Mouse (Mus musculus): ENCODE results near the gene Spsb4. TPM values are rescaled to one million over a fixed set of nuclear protein-coding genes. Genes with fewer than 3 reads are reported as not detected.

The Spsb4 gene
- polyA plus RNA-seq, 1 experiment from 2014 or later = 55.5 TPM

DNA sequence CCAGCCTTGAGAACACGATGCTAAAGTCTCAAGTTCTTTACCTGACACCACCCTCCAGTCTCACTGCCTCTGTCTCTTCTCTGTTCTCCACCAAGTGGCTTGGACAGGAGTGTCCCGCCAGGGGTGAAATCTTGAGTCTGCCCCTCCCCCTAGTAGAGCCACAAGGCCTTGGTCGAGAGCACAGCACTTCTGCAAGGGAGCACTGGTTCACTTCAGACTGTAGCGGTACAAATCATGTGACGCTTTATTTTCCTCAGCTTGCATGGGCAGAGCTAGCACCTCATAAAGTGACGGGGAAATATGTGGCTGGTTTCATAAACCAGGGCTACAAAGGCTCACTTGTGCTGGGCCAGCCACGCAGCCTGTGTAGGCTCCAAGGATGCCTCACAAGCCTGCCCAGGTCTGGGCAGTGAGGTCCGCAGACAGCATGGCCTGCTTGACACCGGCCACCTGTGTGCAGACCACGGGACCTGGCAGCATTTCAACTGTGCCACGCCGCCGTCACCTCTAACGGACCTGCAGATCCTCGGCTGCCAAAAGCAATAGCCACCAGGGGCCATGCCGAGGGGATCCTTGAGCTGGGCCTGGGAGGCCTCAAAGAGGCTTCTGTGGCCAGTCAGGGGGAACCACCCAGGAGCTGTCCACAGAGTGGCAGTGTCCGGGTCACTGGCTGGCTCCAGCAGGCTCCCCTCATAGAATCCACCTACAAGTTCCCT lies 56.5 kb downstream of the Spsb4 start:
- H3K9me3 ChIP-seq = no peaks in the 10 kb centered on the region
- WGBS = 36% methylated on average over 17 of the region's 17 CpGs
- H3K36me3 ChIP-seq = 0 out of 2 replicates have a peak, but pooled peaks cover 4% of the 10 kb centered on the region
- no peak overlapping the region for H3K4me3 ChIP-seq
- H3K9ac ChIP-seq = peak overlapping the region; percentile 63
- H3K4me1 ChIP-seq = peaks cover 69% of the 10 kb centered on the region
- no peak; the same call in 1 of the 2 replicates for ATAC-seq (ENCODE audit: extremely low read depth, insufficient number of reproducible peaks, low FRiP score, low TSS enrichment)
- H3K4me2 ChIP-seq = peak overlapping the region; percentile 4; the same call in 1 of the 2 replicates
- H3K27me3 ChIP-seq (replicated peaks) = no peaks in the 10 kb centered on the region
- peak overlapping the region; percentile 81 for H3K27ac ChIP-seq (replicated peaks)

DNA sequence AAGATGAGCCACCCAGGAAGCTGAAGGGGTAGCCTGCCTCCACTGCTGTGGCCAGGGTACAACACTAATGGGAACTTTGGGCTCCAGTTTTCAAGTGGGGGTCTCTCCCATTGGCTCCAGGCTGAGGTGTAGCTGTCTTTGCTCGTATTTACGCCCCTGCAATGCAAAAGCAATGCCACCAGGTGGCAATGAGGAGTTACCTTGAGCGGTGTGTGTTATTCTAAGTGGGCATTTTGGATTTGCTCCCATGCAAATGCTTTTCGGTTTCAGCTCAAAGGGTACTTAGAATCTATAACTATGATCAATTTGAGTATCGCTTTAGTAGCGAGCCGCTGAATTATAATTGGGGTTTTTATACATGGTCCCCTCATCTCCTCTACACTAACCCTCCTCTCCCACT lies 57.6 kb downstream of the Spsb4 start:
- ATAC-seq (ENCODE audit: extremely low read depth, insufficient number of reproducible peaks, low FRiP score, low TSS enrichment) = no peak
- peak overlapping the region; percentile 81 for H3K27ac ChIP-seq (replicated peaks)
- H3K4me3 ChIP-seq = no peak overlapping the region
- no peaks in the 10 kb centered on the region for H3K9me3 ChIP-seq
- WGBS = 51% methylated on average over 7 of the region's 7 CpGs
- peaks cover 80% of the 10 kb centered on the region for H3K4me1 ChIP-seq
- H3K27me3 ChIP-seq (replicated peaks) = no peaks in the 10 kb centered on the region
- 0 out of 2 replicates have a peak, but pooled peaks cover 4% of the 10 kb centered on the region for H3K36me3 ChIP-seq
- no peak overlapping the region for H3K4me2 ChIP-seq
- H3K9ac ChIP-seq = no peak overlapping the region

- Histone ChIP-seq H3K9me3 (no peaks in the 10 kb centered on the region), H3K27ac (replicated peaks) (no peak overlapping the region), H3K4me3 (no peak overlapping the region), H3K4me2 (no peak overlapping the region), H3K27me3 (replicated peaks) (no peaks in the 10 kb centered on the region), H3K4me1 (peaks cover 88% of the 10 kb centered on the region), H3K9ac (no peak overlapping the region), H3K36me3 (0 out of 2 replicates have a peak, but pooled peaks cover 4% of the 10 kb centered on the region)
- 76% methylated on average over 4 of the region's 4 CpGs for WGBS
- ATAC-seq (ENCODE audit: extremely low read depth, insufficient number of reproducible peaks, low FRiP score, low TSS enrichment) = no peak
These were observed 58.4 kb downstream of the Spsb4 start for GRCm38 (mm10) chr9:96960241-96960640.

- WGBS = 80% methylated on average over 7 of the region's 7 CpGs
- no peaks in the 10 kb centered on the region for H3K9me3 ChIP-seq
- H3K27ac ChIP-seq (replicated peaks) = peak overlapping the region; percentile 97; the same call in 1 of the 2 replicates
- no peak overlapping the region for H3K4me3 ChIP-seq
- H3K4me1 ChIP-seq = peaks cover 94% of the 10 kb centered on the region
- H3K9ac ChIP-seq = no peak overlapping the region
- ATAC-seq (ENCODE audit: extremely low read depth, insufficient number of reproducible peaks, low FRiP score, low TSS enrichment) = no peak
- H3K36me3 ChIP-seq = no peaks in the 10 kb centered on the region
- H3K27me3 ChIP-seq (replicated peaks) = no peaks in the 10 kb centered on the region
- no peak overlapping the region for H3K4me2 ChIP-seq
These were observed 59.2 kb downstream of the Spsb4 start for GRCm38 (mm10) chr9:96959469-96959868.

- Histone ChIP-seq H3K36me3 (no peaks in the 10 kb centered on the region), H3K4me1 (peaks cover 94% of the 10 kb centered on the region), H3K27me3 (replicated peaks) (no peaks in the 10 kb centered on the region), H3K4me2 (no peak overlapping the region), H3K4me3 (no peak overlapping the region), H3K9ac (peak overlapping the region; percentile 41), H3K27ac (replicated peaks) (peak overlapping the region; percentile 97), H3K9me3 (no peaks in the 10 kb centered on the region)
- no peak for ATAC-seq (ENCODE audit: extremely low read depth, insufficient number of reproducible peaks, low FRiP score, low TSS enrichment)
- 44% methylated on average over 6 of the region's 6 CpGs for WGBS
These were observed 60.5 kb downstream of the Spsb4 start for GRCm38 (mm10) chr9:96958009-96958615.

DNA sequence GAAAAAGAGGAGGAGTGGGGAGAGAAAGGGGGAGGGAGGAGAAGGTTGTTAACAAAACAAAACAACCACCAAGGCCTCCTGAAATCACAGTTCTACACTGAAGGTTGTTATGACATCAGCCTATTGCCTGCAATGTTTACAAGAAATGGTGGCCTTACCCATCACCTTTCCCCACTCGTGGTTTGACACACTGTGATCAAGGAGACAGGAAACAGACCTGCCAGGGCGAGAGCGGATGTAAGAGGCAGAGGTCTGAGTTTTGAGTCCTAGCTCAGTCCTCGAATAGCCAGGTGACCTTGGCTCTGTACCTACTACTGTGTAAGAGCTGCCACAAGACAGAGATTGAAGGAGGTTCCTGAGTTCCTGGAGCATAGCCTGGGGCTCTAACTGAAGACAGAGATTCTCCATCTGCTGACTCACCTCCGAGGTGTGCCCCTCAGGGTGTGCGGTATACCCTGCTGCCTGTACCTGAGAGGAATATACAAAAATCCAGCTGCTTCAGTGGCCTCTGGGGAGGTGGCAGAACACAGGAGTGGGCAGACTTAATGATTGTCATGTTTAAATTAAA lies 61.3 kb downstream of the Spsb4 start:
- peak overlapping the region; percentile 38 for H3K4me2 ChIP-seq
- peaks cover 94% of the 10 kb centered on the region for H3K4me1 ChIP-seq
- peak overlapping the region; percentile 41 for H3K9ac ChIP-seq
- no peaks in the 10 kb centered on the region for H3K27me3 ChIP-seq (replicated peaks)
- H3K4me3 ChIP-seq = no peak overlapping the region
- H3K9me3 ChIP-seq = no peaks in the 10 kb centered on the region
- WGBS = 37% methylated on average over 6 of the region's 6 CpGs
- peak overlapping the region; percentile 97 for H3K27ac ChIP-seq (replicated peaks)
- H3K36me3 ChIP-seq = no peaks in the 10 kb centered on the region
- ATAC-seq (ENCODE audit: extremely low read depth, insufficient number of reproducible peaks, low FRiP score, low TSS enrichment) = no peak

DNA sequence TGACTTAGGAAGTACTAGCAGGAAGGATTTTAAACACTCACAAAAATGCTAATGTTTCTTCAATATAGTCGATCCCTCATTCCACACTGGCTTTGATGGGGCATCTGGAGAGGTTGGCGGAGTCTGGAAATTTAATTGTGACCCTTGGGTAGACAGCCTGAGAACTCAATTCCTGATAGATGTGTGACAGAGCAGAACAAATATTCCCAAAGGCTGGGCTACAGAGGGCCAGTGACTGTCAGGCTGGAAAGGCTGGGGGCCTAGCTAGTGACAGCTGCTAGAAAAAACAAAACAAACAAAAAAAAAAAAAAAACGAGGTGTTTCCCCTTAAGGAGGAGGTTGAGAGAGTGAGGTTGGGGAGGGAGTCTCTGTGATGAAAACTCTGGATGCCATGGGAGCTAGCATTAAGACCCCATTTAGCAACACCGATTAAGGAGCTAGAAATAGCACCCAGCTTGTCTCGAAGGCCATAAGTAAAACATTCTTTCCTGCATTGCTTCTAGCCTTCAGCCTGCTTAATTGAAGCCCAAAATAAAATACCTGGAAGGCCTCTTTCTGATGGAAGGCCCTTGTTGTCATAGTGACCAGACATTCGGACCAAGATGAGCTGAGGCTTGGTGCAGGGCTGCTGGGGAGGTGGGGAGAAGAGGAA lies 61.9 kb downstream of the Spsb4 start:
- Histone ChIP-seq H3K9ac (peak overlapping the region; percentile 59), H3K4me3 (no peak overlapping the region), H3K4me1 (peaks cover 94% of the 10 kb centered on the region), H3K36me3 (no peaks in the 10 kb centered on the region), H3K4me2 (peak overlapping the region; percentile 38), H3K27me3 (replicated peaks) (no peaks in the 10 kb centered on the region), H3K9me3 (no peaks in the 10 kb centered on the region), H3K27ac (replicated peaks) (peak overlapping the region; percentile 97)
- no peak for ATAC-seq (ENCODE audit: extremely low read depth, insufficient number of reproducible peaks, low FRiP score, low TSS enrichment)
- 24% methylated on average over 6 of the region's 6 CpGs for WGBS

GRCm38 (mm10) chr9:96954063-96954809 lies 64.4 kb downstream of the Spsb4 start:
- WGBS = 67% methylated on average over 15 of the region's 15 CpGs
- H3K4me1 ChIP-seq = peaks cover 99% of the 10 kb centered on the region
- H3K27ac ChIP-seq (replicated peaks) = peak overlapping the region; percentile 97
- no peaks in the 10 kb centered on the region for H3K27me3 ChIP-seq (replicated peaks)
- ATAC-seq (ENCODE audit: extremely low read depth, insufficient number of reproducible peaks, low FRiP score, low TSS enrichment) = no peak
- H3K4me3 ChIP-seq = no peak overlapping the region
- H3K9ac ChIP-seq = peak overlapping the region; percentile 70
- H3K9me3 ChIP-seq = no peaks in the 10 kb centered on the region
- H3K4me2 ChIP-seq = no peak overlapping the region
- no peaks in the 10 kb centered on the region for H3K36me3 ChIP-seq

GRCm38 (mm10) chr9:96953443-96953842 lies 65.2 kb downstream of the Spsb4 start:
- 61% methylated on average over 8 of the region's 8 CpGs for WGBS
- Histone ChIP-seq H3K4me2 (peak overlapping the region; percentile 49; the same call in 1 of the 2 replicates), H3K36me3 (no peaks in the 10 kb centered on the region), H3K4me3 (no peak overlapping the region), H3K27me3 (replicated peaks) (no peaks in the 10 kb centered on the region), H3K4me1 (peaks cover 99% of the 10 kb centered on the region), H3K9me3 (no peaks in the 10 kb centered on the region), H3K9ac (peak overlapping the region; percentile 70), H3K27ac (replicated peaks) (peak overlapping the region; percentile 97)
- no peak for ATAC-seq (ENCODE audit: extremely low read depth, insufficient number of reproducible peaks, low FRiP score, low TSS enrichment)

GRCm38 (mm10) chr9:96952310-96952975 lies 66.2 kb downstream of the Spsb4 start:
- WGBS = 16% methylated on average over 9 of the region's 9 CpGs
- peak overlapping the region; percentile 70; the same call in 1 of the 2 replicates for H3K9ac ChIP-seq
- peak overlapping the region; percentile 49 for H3K4me2 ChIP-seq
- no peaks in the 10 kb centered on the region for H3K36me3 ChIP-seq
- no peak overlapping the region for H3K4me3 ChIP-seq
- peak overlapping the region; percentile 97 for H3K27ac ChIP-seq (replicated peaks)
- peaks cover 99% of the 10 kb centered on the region for H3K4me1 ChIP-seq
- H3K9me3 ChIP-seq = no peaks in the 10 kb centered on the region
- peak; percentile 56; the same call in 1 of the 2 replicates for ATAC-seq (ENCODE audit: extremely low read depth, insufficient number of reproducible peaks, low FRiP score, low TSS enrichment)
- no peaks in the 10 kb centered on the region for H3K27me3 ChIP-seq (replicated peaks)

Data from heart, embryonic 13.5 days (tissue).